Mouse (Mus musculus) CD4-positive, CD25-positive, alpha-beta regulatory T cell, adult 2 months (primary cell): ENCODE data around the gene Trp53i13.

ENCODE experiments used
- DNase-seq: peaks from one replicate; pipeline ENCODE4 v3.0.0-alpha.2; 2012; ENCODE audit warnings: low read depth, low spot score

Gene Trp53i13

GRCm38 (mm10) chr11:77462283-77463100 lies 53.3 kb downstream of the Trp53i13 start, which contains the start of gene Coro6:
TSS of gene Coro6 (plus strand) at chr11:77462411.
- peak; percentile 45 for DNase-seq

GRCm38 (mm10) chr11:77461856-77462255 lies 53.9 kb downstream of the Trp53i13 start:
- no peak for DNase-seq
